Mouse (Mus musculus): Measurements from ENCODE around the gene Spryd7.
A peak's percentile ranks its signal among the peaks of the same experiment; 100 is the strongest.

Spryd7 gene

DNA sequence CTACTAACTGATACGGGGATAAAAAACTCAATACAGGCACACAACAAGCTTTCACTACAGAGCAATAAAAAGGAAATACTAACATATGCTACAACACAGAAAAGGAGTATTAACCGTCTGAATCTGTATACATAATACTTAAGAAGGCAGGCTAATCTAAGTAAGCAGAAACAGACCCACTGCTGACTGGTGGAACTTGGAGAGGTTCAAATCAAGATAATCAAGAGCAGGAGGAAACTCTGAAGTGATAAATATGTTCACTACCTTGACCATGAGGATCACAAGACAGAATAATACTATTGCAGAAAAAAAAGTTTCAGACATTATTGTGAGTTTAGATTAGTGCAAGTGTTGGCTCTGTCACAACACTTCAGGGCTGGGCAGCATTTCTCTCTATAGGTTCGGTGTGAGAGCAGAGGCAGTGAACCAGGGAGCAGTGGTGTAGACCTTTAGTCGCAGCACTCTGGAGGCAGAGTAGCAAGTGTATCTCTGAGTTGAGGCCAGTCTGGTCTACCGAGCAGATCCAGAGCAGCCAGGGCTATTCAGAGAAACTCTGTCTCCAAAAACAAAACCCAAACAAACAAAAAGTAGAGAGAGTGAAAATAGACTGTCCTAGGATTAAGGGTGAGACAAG, 19.9 kb downstream of the Spryd7 start:
- no peak for DNase-seq (ENCODE audit: low read depth, low spot score)

DNA sequence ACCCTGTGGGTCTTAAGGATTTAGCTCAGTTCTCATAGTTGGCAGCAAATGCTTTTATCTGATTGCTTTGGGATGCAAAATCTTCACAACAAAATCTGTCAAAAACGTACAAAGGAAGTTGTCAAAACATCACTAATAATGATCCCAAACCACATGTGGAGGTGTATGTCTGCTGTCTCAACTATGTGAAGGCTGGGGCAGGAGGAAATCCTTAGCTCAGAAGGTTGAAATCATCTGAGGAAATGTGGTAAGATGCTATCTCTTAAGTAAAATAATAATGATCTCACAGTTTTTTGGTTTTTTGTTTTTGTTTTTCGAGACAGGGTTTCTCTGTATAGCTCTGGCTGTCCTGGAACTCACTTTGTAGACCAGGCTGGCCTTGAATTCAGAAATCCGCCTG, 20.9 kb downstream of the Spryd7 start:
- DNase-seq (ENCODE audit: low read depth, low spot score) = no peak

DNA sequence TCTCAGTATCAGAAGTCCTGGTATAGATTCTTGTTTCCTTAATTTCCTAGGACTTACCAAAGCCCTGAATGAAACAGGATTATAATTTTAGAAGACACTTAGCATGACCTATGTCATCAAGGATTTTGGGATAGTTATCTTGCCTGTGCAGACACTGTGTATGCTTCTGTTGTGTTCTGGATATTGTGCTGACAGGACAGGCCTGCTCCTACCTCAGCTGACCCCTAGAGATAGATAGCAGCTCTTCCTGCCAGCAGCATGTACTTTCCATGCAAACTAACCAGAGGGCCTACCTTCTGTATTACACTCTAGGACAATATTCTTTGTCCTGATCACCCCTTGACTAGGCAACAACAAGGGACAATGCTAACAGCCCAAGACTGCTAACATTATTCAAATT, 25.7 kb downstream of the Spryd7 start:
- no peak for DNase-seq (ENCODE audit: low read depth, low spot score)

DNA sequence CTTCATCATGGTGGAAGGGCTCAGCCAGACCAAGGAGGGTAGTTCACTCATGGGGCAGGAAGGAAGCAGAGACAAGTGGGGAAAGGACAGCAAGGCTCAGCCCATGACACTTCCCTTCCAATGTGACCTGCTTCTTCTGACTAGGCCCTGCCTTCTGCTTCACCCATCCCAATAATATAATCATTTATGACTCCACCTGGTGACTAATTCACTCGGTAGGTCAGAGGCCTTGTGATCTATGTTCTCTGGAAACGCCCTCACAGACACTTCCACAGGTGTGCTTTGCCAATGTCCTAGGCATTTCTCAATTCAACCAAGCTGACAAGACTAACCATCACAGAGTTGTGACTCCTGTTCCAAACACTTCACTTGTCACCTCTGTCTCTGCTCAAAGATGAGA, 26.3 kb downstream of the Spryd7 start:
- no peak for DNase-seq (ENCODE audit: low read depth, low spot score)

DNA sequence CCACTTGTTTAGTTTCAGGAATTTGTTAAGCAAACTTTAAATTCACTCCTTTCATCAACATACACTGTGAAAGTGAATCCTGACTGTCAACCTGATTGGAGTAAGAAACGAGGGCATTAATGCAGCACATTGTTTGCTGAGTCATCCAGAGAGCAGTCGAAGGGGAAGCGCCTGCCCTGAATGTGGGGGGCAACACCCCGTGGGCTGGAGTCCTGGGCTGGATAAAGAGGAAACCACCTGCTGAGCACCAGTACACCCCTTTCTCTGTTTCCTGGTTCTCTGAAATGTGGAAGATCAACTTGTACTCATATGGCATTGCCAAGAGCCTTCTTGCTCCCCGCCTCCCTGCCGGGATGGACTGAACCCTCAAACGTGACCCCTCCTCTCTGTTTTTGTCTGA, 27.2 kb downstream of the Spryd7 start:
- DNase-seq (ENCODE audit: low read depth, low spot score) = peak; percentile 18

DNA sequence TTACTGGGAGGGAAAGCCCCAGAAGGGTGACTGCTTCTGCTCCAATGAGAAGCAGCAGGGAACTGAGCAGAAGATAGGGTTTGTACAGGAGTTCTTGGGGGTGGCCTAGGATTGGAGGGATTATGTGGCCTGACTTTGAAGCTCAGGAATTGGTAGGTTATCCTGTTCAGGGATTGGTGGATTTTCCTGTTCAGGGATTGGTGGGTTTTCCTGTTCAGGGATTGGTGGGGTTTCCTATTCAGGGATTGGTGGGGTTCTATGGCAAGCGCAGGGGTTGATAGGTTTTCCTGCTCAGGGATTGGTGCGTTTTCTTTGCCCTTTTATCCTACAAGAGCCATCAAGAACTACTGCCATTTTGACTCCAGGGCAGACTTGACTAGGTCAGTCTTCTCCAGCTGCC, 30.7 kb downstream of the Spryd7 start:
- DNase-seq (ENCODE audit: low read depth, low spot score) = peak; percentile 78

DNA sequence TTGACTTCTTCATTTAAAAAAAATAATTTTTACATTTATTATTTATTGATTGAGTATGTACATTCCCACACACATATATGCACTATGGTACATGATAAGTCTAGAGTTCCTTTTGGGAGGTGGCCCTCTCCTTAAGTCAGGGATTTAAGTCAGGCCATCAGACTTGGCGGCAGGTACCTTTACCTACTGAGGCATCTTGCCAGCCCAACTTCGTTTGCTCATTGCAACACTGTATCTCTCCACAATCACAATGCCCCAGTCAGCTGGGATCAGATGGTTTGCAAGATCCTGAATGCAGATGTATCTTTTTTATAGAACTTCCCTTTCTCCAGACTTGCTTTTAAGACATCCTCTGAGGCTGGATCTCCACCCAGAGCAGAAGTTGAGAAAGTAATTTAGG, 32.9 kb downstream of the Spryd7 start:
- DNase-seq (ENCODE audit: low read depth, low spot score) = no peak

DNA sequence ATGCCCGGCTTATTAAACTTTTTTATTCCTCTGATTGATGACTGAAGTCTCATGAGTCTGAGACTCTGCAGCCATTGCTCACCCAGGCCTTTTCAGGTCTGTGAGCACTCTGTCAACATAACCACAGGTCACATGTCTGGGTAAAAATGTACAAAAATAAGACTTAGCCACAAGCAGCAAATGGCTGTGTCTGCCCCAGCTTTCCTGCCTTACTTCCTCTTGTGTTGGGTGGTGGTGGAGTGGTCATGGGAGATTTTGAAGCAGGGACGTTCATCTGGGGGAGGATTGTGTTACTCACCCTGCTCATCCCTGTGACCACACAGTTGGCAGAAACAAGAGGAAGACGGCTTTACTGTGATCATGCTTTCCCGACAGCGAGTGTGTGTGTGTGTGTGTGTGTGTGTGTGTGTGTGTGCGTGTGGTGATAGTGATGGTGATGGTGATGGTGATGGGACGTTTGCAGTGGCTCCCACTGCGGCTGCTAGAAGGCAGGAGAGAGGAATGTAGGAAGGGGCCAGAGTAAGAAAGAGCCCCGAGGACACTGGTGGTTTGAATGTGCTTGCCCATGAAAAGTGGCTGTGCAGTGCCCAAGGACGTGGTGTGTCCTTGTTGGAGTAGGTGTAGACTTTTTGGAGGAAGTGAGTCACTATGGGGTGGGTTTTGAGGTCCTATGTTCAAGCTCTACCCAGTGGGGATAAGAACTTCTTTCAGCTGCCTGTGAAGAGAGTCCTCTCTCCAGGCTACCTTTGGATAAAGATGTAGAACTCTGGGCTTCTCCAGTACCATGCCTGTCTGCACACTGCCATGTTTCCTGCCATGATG, 37.8 kb downstream of the Spryd7 start:
- no peak for DNase-seq (ENCODE audit: low read depth, low spot score)

DNA sequence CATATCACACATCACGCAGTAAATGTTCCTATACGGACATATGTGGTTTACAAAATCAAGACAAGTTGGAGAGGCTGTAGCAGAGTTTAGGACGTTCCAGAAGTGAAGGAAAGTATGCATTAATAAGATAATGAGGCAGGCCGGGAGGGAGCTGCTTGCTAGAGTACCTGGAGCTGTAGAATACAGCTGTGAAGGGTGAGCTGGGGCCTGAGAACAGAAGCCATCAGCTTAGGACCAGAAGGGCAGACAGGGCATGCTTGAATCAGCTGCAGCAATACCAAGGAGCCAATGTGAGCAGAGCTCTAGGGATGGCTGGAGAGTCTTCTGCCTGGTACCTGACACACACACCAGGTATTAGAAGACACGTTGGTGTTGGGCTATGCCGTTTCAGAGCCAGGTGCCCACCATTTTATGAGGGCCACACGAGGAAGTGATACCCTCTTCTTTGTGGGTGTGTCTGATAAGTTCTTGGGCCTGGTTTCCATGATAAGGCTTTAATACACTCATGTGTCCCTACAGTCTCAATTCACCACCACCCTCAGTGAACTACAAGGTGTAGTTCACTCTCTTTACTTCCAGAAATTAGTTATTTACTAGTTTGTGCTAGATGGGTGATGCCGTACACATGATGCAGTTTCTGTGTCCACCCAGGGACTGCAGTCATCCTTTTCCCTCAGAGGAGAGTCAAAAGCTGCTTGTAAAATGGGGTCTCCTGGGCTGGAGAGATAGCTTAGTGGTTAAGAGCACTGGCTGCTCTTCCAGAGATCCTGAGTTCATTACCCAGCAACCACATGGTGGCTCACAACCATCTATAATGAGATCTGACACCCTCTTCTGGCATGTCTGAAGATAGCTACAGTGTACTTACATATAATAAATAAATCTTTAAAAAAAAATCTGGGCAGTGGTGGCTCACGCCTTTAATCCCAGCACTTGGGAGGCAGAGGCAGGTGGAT, 39.9 kb downstream of the Spryd7 start:
- DNase-seq (ENCODE audit: low read depth, low spot score) = no peak

DNA sequence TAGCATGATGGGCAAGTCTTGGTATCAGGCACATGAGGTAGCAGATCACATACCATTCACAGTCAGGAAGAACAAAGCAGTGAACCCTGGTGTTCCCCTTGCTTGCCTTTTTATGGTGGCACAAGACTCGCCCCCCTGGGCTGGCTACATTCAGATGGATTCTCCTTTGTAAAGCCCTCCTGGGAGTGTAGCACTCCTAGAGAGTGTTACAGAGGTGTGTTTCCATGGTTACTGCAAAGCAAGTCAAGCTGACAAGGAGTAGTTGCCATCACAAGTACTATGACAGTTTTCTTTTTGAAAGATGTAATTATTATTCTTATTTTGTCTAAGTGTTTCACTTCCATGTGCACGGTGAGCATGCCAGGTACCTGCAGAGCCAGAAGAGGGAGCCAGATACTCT, 45.2 kb downstream of the Spryd7 start:
- peak; percentile 64 for DNase-seq (ENCODE audit: low read depth, low spot score)

DNA sequence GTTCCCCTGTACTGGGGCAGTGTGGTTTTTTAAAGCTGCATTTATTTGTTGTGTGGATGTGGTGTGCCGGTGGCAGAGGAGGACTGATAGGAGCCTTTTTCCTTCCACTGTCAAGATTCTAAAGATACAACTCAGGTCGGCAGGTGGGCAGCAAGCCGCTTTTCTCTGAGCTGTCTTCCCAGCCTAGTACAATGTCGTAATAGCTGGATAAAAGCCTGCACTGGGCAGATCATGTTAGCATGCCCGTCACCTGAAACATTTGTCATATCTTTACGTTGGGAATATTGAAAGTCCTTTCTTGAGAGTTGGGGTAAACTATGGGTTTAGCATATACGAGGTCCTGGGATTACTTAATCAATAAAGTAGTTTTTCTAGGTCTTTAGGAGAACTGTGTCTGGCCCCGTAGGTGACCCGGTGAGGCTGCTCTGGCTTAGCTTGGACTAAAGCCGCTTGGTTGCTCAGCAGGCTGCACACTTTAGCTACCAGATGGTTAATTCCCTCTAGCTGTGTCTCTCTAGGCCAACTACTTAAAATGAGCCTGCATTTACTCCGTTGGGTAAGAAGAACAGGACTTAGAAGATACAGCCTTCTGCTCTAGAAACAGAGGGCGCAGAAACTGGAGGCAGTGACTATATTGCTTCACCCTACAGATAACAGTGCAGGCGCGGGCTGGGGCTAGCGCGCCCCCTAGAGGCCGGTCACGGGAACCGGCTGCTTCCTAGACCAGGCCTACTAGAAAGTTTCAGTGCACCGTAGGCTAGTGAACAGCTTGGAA, 58.8 kb downstream of the Spryd7 start:
- DNase-seq (ENCODE audit: low read depth, low spot score) = peak; percentile 72

DNA sequence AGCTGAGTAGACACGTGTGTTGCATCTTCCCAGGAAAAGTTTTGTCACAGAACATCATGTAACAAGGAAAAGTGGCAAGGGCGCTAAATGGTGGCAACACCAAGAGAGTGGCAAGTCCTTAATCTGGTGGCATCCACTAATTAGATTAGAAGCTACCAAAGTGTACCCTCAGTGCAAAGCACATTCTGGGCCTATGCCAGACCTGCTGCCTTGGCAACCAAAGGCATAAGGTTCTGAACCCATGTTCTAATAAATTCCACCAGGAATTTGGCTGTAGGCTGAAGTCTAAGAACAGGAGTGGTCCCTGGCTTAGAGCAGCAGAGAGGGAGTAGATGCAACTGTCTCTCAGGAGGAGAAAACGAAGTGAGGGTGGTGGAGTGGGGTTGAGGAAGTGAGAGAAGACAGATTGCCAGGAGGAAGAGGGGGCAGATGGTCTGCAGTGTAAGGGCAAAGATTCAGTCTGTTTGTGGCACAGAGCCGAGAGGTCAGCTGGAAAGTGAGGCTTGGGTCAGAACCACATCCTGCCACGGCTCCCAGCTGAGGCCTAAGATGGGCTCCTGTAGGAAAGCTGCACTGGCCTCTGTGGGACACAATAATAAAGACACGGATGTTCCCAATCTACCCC, 63.1 kb downstream of the Spryd7 start:
- DNase-seq (ENCODE audit: low read depth, low spot score) = no peak

Measured in R1 (cell line).